Mouse (Mus musculus): ENCODE measurements around the gene Dnttip2.

Dnttip2 gene

DNA sequence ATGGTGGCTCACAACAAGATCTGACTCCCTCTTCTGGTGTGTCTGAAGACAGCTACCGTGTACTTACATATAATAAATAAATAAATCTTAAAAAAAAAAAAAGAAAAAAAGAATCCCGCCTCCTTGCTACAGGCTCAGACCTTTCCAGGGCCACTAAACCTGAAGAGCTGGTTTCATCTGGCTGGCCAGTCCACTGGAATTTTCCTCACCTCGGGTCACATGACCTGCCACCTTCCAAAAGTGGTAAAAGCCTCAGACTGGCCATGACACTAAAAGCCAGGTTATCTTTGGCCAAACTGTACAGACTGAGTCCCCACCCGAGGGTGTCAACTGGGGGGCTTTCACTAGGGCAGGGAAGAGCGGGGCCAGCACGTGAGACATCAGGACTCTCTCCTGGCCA is 49.7 kb downstream of the Dnttip2 start:
- DNase-seq (ENCODE audit: low read depth in 2 of 2, low spot score in 2 of 2) = no peak

DNA sequence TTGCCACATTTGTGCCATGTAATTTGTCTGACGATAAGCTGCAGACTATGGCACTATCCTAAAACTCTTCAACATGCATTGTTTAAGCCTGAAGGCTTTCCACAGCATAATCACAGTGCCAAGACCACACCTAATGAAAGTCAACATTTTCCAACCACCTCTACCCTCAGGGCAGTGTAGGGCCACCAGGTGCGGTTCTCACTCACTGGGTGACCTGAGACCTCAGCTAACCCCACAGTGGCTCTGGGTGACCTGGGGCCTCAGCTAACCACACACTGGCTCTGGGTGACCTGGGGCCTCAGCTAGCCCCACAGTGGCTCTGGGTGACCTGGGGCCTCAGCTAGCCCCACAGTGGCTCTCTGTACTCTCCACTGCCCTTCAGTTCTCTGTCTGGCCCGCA is 50.3 kb downstream of the Dnttip2 start:
- DNase-seq (ENCODE audit: low read depth in 2 of 2, low spot score in 2 of 2) = no peak

DNA sequence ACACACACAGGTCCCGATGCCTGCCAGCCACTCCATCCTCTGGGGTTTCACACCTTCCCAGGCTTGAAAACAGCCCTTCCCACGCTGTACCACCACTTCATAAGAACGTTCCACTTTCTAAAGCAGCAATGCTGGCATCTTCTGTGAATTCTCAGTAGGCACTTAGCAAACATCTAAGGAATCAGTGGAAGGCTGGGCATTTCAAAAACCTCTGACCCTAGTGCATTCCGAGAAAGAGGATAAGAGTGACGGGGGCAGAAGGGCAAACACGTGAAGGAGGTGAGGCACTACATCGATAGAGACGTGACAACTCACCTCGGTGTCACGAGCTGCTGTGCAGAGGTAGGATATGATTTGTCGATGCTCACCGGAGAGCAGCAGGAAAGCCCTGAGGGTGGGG is 56.3 kb downstream of the Dnttip2 start:
- no peak for DNase-seq (ENCODE audit: low read depth in 2 of 2, low spot score in 2 of 2)

DNA sequence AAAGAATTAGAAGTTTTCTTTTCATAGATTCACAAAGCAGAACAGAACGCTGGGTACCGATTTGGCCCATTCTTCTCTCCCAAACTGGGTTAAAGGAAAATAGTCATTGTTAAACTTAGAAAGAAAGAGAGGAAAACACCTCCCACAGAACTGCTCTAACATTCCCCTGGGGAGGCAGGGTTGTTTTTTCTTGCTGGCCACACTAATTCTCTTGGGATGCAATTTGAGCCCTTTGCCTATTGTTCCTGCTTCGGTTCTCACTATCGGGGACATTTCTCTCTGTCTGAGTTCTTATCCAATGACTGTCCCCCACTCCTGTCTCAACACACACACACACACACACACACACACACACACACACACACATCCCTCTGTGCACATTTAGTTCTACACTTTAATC is 59.3 kb downstream of the Dnttip2 start:
- DNase-seq (ENCODE audit: low read depth in 2 of 2, low spot score in 2 of 2) = no peak

DNA sequence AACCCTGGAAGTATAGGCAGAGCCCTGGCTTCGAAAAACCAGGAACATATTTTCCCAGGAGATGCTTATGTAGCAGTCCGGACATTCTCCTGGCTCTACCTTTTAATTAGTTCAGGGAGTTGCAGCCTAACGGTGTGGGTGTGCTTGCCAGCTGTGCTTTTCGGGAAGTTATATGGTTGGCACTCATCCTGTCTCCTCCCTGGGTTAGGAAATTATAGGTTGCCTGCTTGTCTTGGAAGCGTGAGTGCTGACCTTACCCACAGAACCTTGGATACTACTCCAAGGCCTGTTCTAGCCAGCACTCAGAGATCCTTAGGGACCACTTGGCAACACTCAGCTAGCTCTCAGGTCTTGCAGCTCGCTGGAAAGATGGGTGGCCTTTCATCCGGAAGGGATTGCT is 59.7 kb downstream of the Dnttip2 start:
- DNase-seq (ENCODE audit: low read depth in 2 of 2, low spot score in 2 of 2) = no peak

DNA sequence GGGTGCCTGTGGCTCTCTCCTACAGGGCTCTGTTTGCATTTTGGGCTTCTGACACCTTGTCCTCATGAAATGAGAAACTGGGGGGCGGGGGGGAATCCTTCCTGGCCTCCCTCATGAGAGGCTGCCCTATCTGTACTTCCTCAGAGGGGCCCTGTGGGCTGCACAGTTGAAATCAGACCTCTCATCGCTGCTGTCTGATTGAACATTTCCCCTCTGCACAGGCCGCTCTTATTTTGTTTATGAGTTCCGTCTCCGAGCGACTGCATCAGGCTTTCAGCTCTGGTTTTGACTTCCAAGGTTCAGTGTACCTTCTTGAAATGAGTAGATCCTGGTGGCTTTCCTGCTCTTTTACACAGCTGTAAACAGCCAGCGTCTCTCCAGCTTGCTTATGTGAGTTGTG is 60.2 kb downstream of the Dnttip2 start:
- DNase-seq (ENCODE audit: low read depth in 2 of 2, low spot score in 2 of 2) = no peak

Data from CD8-positive naive resting alpha-beta T cell, adult 2 months (primary cell).